In genomic region chr11:75549658-75550111, GRCm38 (mm10) we compare ENCODE assay signal across 10 mouse cellular contexts. TPM values are rescaled to one million over a fixed set of nuclear protein-coding genes. Genes with fewer than 3 reads are reported as not detected.
DNase-seq lines count a peak whose midpoint lies in the region; ATAC-seq and TF ChIP-seq lines count a peak whose summit lies in the region.
"Had no signal": no experiment of that assay in that cellular context is flagged by ENCODE, and none has a peak within 500 bp of the region (broad histone marks: within the 10 kb centered on the region; RNA-seq: fewer than 3 reads in every experiment).

No protein-coding gene starts in this region.

- no peaks in the 10 kb centered on the region for H3K27me3 ChIP-seq in heart, adult 2 months (ENCODE audit: control insufficient read depth, insufficient read depth, low read length)
- H3K27me3 ChIP-seq: Patski had no signal

- TF ChIP-seq CTCF in heart, adult 2 months (IDR thresholded peaks at IDR 0.05) = no peak
- no peak for TF ChIP-seq CTCF in brain, embryonic 14.5 days (IDR thresholded peaks at IDR 0.05; ENCODE audit: borderline replicate concordance, extremely low read depth, insufficient read depth, insufficient read length)

- peaks cover 12% of the 10 kb centered on the region for H3K4me1 ChIP-seq in heart, adult 2 months (ENCODE audit: control insufficient read depth, insufficient read depth, low read length)

- WGBS in heart, adult 2 months = 35% methylated on average over 5 of the region's 5 CpGs

- H3K27ac ChIP-seq in heart, adult 2 months = peak overlapping the region; percentile 73

- intact Hi-C loops in heart, adult 2 months (cut with DNase I) = no loop called here
- intact Hi-C loops in heart, postnatal 10 days (cut with DNase I) = no loop called here

- no peaks in the 10 kb centered on the region for H3K79me2 ChIP-seq in heart, adult 2 months (replicated peaks; ENCODE audit: control insufficient read depth, insufficient read depth, low read length)

- H3K36me3 ChIP-seq in heart, adult 2 months (ENCODE audit: control insufficient read depth, insufficient read depth, low read length) = no peaks in the 10 kb centered on the region

- no peak for TF ChIP-seq EP300 in heart, adult 2 months (IDR thresholded peaks at IDR 0.05; ENCODE audit: insufficient read depth, low read depth, low read length)

- no peak overlapping the region for H3K9ac ChIP-seq in heart, adult 2 months (ENCODE audit: low read depth, low read length)

- ATAC-seq in inflammation-experienced regulatory T-cells, adult 6 months = peak; percentile 46
- ATAC-seq: Patski had no signal

- TF ChIP-seq POLR2A in heart, adult 2 months (IDR thresholded peaks at IDR 0.05; ENCODE audit: insufficient read depth, low read depth, low read length) = no peak
- TF ChIP-seq POLR2A in brain, embryonic 14.5 days (IDR thresholded peaks at IDR 0.05; ENCODE audit: borderline replicate concordance, extremely low read depth, insufficient read depth, insufficient read length, poor library complexity, severe bottlenecking) = no peak

- DNase-seq in heart, adult 2 months = peak in 1 of 2 experiments; percentile 59
- DNase-seq in heart, postnatal 10 days = no peak
- DNase-seq in brain, embryonic 14.5 days (ENCODE audit: low read depth) = peak; percentile 47
- peak; percentile 63 for DNase-seq in lung, postnatal 10 days
- no peak for DNase-seq in B cell, adult 2 months
- no peak for DNase-seq in frontal cortex, postnatal 14 days (ENCODE audit: low spot score in 2 of 2)
- no peak for DNase-seq in gastrocnemius, adult 18-20 months (ENCODE audit: low spot score)

- H3K4me3 ChIP-seq in heart, adult 2 months = no peak overlapping the region
- H3K4me3 ChIP-seq: myocyte had no signal

RNA-seq across cellular contexts. Expression of gene Slc43a2, which starts 18.2 kb away (rescaled TPM):
- 10 to 100 TPM; 13.7 to 14.6 TPM for total RNA-seq in heart, adult 2 months (2021)
- 13.1 and 13.6 TPM in 2 replicates for polyA plus RNA-seq in heart, adult 2 months (2012; rRNA removed)
- 10 to 100 TPM; 14.2 to 17.3 TPM for total RNA-seq in heart, postnatal 10 days (2021)
- polyA plus RNA-seq in brain, embryonic 14.5 days (2012; rRNA removed) = 28.4 and 32.4 TPM in 2 replicates
- polyA plus RNA-seq in inflammation-experienced regulatory T-cells, adult 6 months (2017; shearing (Covaris generic)) = 10 to 100 TPM; 20.1 to 22.4 (median 21.6) TPM
- total RNA-seq in gastrocnemius, adult 18-20 months (2021) = 10 to 100 TPM; 24.0 to 32.2 TPM

RNA-seq across cellular contexts. Expression of gene Scarf1, which starts 36.3 kb away (rescaled TPM):
- 1 to 10 TPM; 7.6 to 8.5 TPM for total RNA-seq in heart, adult 2 months (2021)
- polyA plus RNA-seq in heart, adult 2 months (2012; rRNA removed) = 18.1 and 21.6 TPM in 2 replicates
- 10 to 100 TPM; 15.9 to 17.8 TPM for total RNA-seq in heart, postnatal 10 days (2021)
- polyA plus RNA-seq in brain, embryonic 14.5 days (2012; rRNA removed) = 5.3 and 5.9 TPM in 2 replicates
- under 1 TPM; 0.18 to 0.93 (median 0.28) TPM for polyA plus RNA-seq in inflammation-experienced regulatory T-cells, adult 6 months (2017; shearing (Covaris generic))
- total RNA-seq in gastrocnemius, adult 18-20 months (2021) = 1 to 10 TPM; 2.4 to 3.3 TPM

RNA-seq across cellular contexts. Expression of gene Pitpna, which starts 38.2 kb away (rescaled TPM):
- 10 to 100 TPM; 96.6 to 99.1 TPM for total RNA-seq in heart, adult 2 months (2021)
- 57.2 and 95.9 TPM in 2 replicates for polyA plus RNA-seq in heart, adult 2 months (2012; rRNA removed)
- 100 to 1,000 TPM; 146 to 150 TPM for total RNA-seq in heart, postnatal 10 days (2021)
- polyA plus RNA-seq in brain, embryonic 14.5 days (2012; rRNA removed) = 109 and 130 TPM in 2 replicates
- 10 to 100 TPM; 30.5 to 50.5 (median 40.2) TPM for polyA plus RNA-seq in inflammation-experienced regulatory T-cells, adult 6 months (2017; shearing (Covaris generic))
- 100 to 1,000 TPM; 168 to 172 TPM for total RNA-seq in gastrocnemius, adult 18-20 months (2021)

RNA-seq across cellular contexts. Expression of gene Rilp, which starts 39.8 kb away (rescaled TPM):
- 10 to 100 TPM; 40.5 to 48.8 TPM for total RNA-seq in heart, adult 2 months (2021)
- 39.2 and 62.0 TPM in 2 replicates for polyA plus RNA-seq in heart, adult 2 months (2012; rRNA removed)
- 10 to 100 TPM; 32.2 to 34.5 TPM for total RNA-seq in heart, postnatal 10 days (2021)
- 1.0 and 1.5 TPM in 2 replicates for polyA plus RNA-seq in brain, embryonic 14.5 days (2012; rRNA removed)
- not detected for polyA plus RNA-seq in inflammation-experienced regulatory T-cells, adult 6 months (2017; shearing (Covaris generic))
- total RNA-seq in gastrocnemius, adult 18-20 months (2021) = 10 to 100 TPM; 31.5 to 32.4 TPM

Comparison
In these comparisons a context has a peak if more than half of its experiments do, and no peak if none do; other contexts are left out.
1. DNase-seq: peak in brain, embryonic 14.5 days (single experiment) and lung, postnatal 10 days (single experiment); none in heart, postnatal 10 days (0 of 2), B cell, adult 2 months (0 of 2), frontal cortex, postnatal 14 days (0 of 2) and gastrocnemius, adult 18-20 months (single experiment).